Mouse (Mus musculus) bone marrow, adult 2 months (tissue): ENCODE measurements at regions not wholly inside any gene's neighbourhood (a gene's known extent, or its start where the extent isn't known, plus 50 kb on each side); places are given as distances from the start of the nearest gene placed in this dataset.

Source experiments
- CTCF ChIP-seq: fragments of 200-500 bp; IDR thresholded peaks from 2 replicates; pipeline ENCODE4 v1.5.1; 2011; ENCODE audit warnings: low read length, control low read depth; ENCODE audit not compliant: control insufficient read depth, insufficient read depth
- POLR2A ChIP-seq: fragments of 200-500 bp; IDR thresholded peaks from 2 replicates; pipeline ENCODE4 v1.6.1; 2011; ENCODE audit warnings: low read depth, mild to moderate bottlenecking, control low read depth, low read length, borderline replicate concordance; ENCODE audit not compliant: control insufficient read depth

GRCm38 (mm10) chr12:106132715-106133114, 122.7 kb downstream of the Vrk1 start:
- no peak for TF ChIP-seq POLR2A
- TF ChIP-seq CTCF = no peak
